Mouse (Mus musculus): ENCODE measurements around the gene Ctdspl.

DNA sequence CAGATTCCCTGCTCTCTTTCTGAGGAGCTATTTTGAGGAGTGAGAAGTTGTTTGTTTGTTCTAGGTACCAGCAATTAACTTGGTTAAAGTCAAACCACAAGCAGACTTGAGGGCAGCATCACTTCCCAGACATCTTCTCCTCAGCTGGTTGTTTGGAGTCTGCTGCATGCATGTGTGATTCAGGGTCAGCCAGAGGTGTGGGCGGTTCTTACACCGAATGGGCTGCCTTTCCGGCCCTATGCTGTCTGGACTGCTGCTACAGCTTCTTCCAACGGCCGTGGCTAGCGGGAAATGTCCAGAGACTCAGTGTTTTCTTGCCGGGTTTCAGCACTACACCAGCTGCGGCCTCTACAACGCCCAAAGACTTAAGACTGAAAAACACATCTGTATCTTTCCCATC lies 36.9 kb downstream of the Ctdspl start:
- no peak for TF ChIP-seq CTCF (IDR thresholded peaks at IDR 0.05)
- TF ChIP-seq EP300 (IDR thresholded peaks at IDR 0.05) = no peak
